Mouse (Mus musculus) kidney, embryonic 16.5 days (tissue): Measurements from ENCODE around the gene Zmym6. TPM values are rescaled to one million over a fixed set of nuclear protein-coding genes. Genes with fewer than 3 reads are reported as not detected.

ENCODE experiments used
- ATAC-seq: fragments of 200-750 bp; cut with Nextera tagmentation; 2 replicates; pipeline ENCODE4 v1.8.0; 2017; ENCODE audit warnings: moderate TSS enrichment; ENCODE audit not compliant: low FRiP score, low TSS enrichment
- H3K27ac ChIP-seq: fragments of 300-500 bp; sonication (generic); 2 replicates; pipeline ENCODE4 v1.5.1; 2014; ENCODE audit warnings: low read length
- H3K27me3 ChIP-seq: fragments of 300-500 bp; sonication (generic); 2 replicates; pipeline ENCODE4 v1.6.1; 2014; ENCODE audit warnings: low read length, control low read depth, mixed read lengths; ENCODE audit not compliant: insufficient read depth
- H3K36me3 ChIP-seq: fragments of 300-500 bp; sonication (generic); 2 replicates; pipeline ENCODE4 v1.6.1; 2014; ENCODE audit warnings: low read length, control low read depth, mixed read lengths; ENCODE audit not compliant: insufficient read depth
- H3K4me1 ChIP-seq: fragments of 300-500 bp; sonication (generic); 2 replicates; pipeline ENCODE4 v1.6.1; 2014; ENCODE audit warnings: low read length, control low read depth, mixed read lengths; ENCODE audit not compliant: insufficient read depth
- H3K4me2 ChIP-seq: fragments of 300-500 bp; sonication (generic); replicated peaks from 2 replicates; pipeline ENCODE4 v1.6.1; 2014; ENCODE audit warnings: low read depth, low read length
- H3K4me3 ChIP-seq: fragments of 300-500 bp; sonication (generic); 2 replicates; pipeline ENCODE4 v1.5.1; 2014; ENCODE audit warnings: mild to moderate bottlenecking, low read length
- H3K9ac ChIP-seq: fragments of 300-500 bp; sonication (generic); replicated peaks from 2 replicates; pipeline ENCODE4 v1.6.1; 2014; ENCODE audit warnings: low read length
- H3K9me3 ChIP-seq: fragments of 300-500 bp; sonication (generic); 2 replicates; pipeline ENCODE4 v1.6.1; 2016; ENCODE audit warnings: low read length, control low read depth
- WGBS: fragments of 180-500 bp; shearing (Covaris S2); extraction: QIAGEN DNeasy Blood & Tissue Kit; methylation state at CpG from one replicate; pipeline ENCODE4 v1.1.7; 2014; 5-methylcytosine and 5-hydroxymethylcytosine counted together
- polyA plus RNA-seq: library from polyadenylated mRNA; unstranded; fragments of >200 nt; fragmentation: Nextera tagmentation; extraction: Ambion mirVana; gene quantifications from 2 replicates; pipeline ENCODE4 v1.2.1, GENCODE M21; 2015

Gene Zmym6
- polyA plus RNA-seq, 1 experiment from 2014 or later = 22.9 TPM

GRCm38 (mm10) chr4:127110570-127110969 is 33.4 kb downstream of the Zmym6 start:
- Histone ChIP-seq H3K9ac (no peak overlapping the region), H3K4me1 (no peaks in the 10 kb centered on the region), H3K4me3 (no peak overlapping the region), H3K9me3 (no peaks in the 10 kb centered on the region), H3K27me3 (no peaks in the 10 kb centered on the region), H3K27ac (no peak overlapping the region), H3K4me2 (no peak overlapping the region), H3K36me3 (peaks cover 10% of the 10 kb centered on the region; the same call in 1 of the 2 replicates)
- ATAC-seq = no peak
- WGBS = 72% methylated on average over 4 of the region's 4 CpGs

- H3K36me3 ChIP-seq = no peaks in the 10 kb centered on the region
- no peak within 1 kb of the TSS for H3K4me2 ChIP-seq
- no peak within 1 kb of the TSS for H3K4me3 ChIP-seq
- no peaks in the 10 kb centered on the region for H3K9me3 ChIP-seq
- H3K9ac ChIP-seq = no peak within 1 kb of the TSS
- H3K27me3 ChIP-seq = no peaks in the 10 kb centered on the region
- no peak within 1 kb of the TSS for H3K27ac ChIP-seq
- no peak for ATAC-seq
- peaks cover 8% of the 10 kb centered on the region for H3K4me1 ChIP-seq
- 92% methylated on average over 5 of the region's 5 CpGs for WGBS
Observed at GRCm38 (mm10) chr4:127123391-127123790, 46.2 kb downstream of the Zmym6 start, which contains the start of gene Tmem35b. Tmem35b (plus strand) TSS chr4:127123691.

GRCm38 (mm10) chr4:127124331-127124730 is 47.1 kb downstream of the Zmym6 start:
- Histone ChIP-seq H3K36me3 (0 out of 2 replicates have a peak, but pooled peaks cover 2% of the 10 kb centered on the region), H3K4me2 (no peak overlapping the region), H3K27ac (no peak overlapping the region), H3K4me1 (peaks cover 8% of the 10 kb centered on the region), H3K9me3 (no peaks in the 10 kb centered on the region), H3K9ac (no peak overlapping the region), H3K4me3 (no peak overlapping the region), H3K27me3 (no peaks in the 10 kb centered on the region)
- 88% methylated on average over 1 of the region's 1 CpGs for WGBS
- no peak for ATAC-seq

GRCm38 (mm10) chr4:127125834-127126463 is 48.8 kb downstream of the Zmym6 start:
- WGBS = 0% methylated on average over 35 of the region's 35 CpGs
- peaks cover 8% of the 10 kb centered on the region for H3K4me1 ChIP-seq
- H3K4me3 ChIP-seq = peak overlapping the region; percentile 80
- no peaks in the 10 kb centered on the region for H3K9me3 ChIP-seq
- H3K36me3 ChIP-seq = 0 out of 2 replicates have a peak, but pooled peaks cover 2% of the 10 kb centered on the region
- H3K4me2 ChIP-seq = peak overlapping the region; percentile 90
- no peaks in the 10 kb centered on the region for H3K27me3 ChIP-seq
- peak; percentile 99 for ATAC-seq
- peak overlapping the region; percentile 78 for H3K9ac ChIP-seq
- 0 out of 2 replicates have a peak overlapping the region, but pooled peaks have one; percentile 48 for H3K27ac ChIP-seq

GRCm38 (mm10) chr4:127134687-127135086 is 57.5 kb downstream of the Zmym6 start:
- Histone ChIP-seq H3K4me2 (no peak overlapping the region), H3K27ac (no peak overlapping the region), H3K4me1 (no peaks in the 10 kb centered on the region), H3K27me3 (no peaks in the 10 kb centered on the region), H3K4me3 (no peak overlapping the region), H3K36me3 (no peaks in the 10 kb centered on the region), H3K9me3 (no peaks in the 10 kb centered on the region), H3K9ac (no peak overlapping the region)
- WGBS = 47% methylated on average over 1 of the region's 1 CpGs
- no peak for ATAC-seq

DNA sequence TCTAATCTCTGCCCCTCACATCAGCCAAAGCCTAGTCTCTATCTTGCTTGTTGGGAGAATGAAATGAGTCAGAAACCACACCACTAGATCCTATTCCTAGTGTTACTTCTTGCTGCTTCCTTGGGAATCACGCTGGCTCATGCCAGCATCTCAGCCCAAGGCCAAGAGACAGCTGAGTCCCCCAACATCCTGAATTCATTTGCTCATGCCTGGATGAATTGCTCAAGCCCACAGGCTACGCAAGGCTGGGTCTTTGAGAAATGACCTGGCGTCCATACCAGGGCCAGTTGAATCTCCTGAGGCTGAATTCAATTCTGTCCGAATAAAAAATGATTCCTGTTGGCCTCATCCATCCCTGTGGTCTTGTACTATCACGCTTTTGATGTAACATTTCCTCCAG is 60.4 kb downstream of the Zmym6 start:
- no peak for ATAC-seq
- H3K36me3 ChIP-seq = no peaks in the 10 kb centered on the region
- no peaks in the 10 kb centered on the region for H3K9me3 ChIP-seq
- H3K27ac ChIP-seq = no peak overlapping the region
- 81% methylated on average over 5 of the region's 5 CpGs for WGBS
- H3K27me3 ChIP-seq = no peaks in the 10 kb centered on the region
- H3K4me3 ChIP-seq = no peak overlapping the region
- H3K4me1 ChIP-seq = no peaks in the 10 kb centered on the region
- H3K9ac ChIP-seq = no peak overlapping the region
- no peak overlapping the region for H3K4me2 ChIP-seq

DNA sequence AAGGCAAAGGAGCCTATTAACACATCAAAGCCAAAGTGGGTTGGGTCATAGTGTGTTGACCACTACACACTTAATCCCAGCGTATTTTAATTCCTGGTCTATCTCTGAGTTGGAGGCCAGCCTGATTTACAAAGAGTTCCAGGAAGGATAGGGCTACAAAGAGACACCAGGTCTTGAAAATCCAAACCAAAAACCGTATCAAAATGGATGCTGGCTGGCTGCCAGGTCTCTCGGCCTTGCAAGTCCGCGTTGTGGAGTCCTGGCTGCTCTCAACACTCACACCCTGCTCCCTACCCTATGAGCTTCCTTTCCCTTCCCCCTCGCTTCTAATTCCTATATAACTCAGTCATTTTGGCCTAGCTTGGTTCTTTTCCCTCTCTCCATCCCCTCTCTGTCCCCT is 61.3 kb downstream of the Zmym6 start:
- WGBS = 67% methylated on average over 6 of the region's 6 CpGs
- H3K36me3 ChIP-seq = no peaks in the 10 kb centered on the region
- H3K27me3 ChIP-seq = no peaks in the 10 kb centered on the region
- ATAC-seq = no peak
- no peak overlapping the region for H3K4me2 ChIP-seq
- H3K4me3 ChIP-seq = no peak overlapping the region
- H3K27ac ChIP-seq = no peak overlapping the region
- no peaks in the 10 kb centered on the region for H3K4me1 ChIP-seq
- H3K9me3 ChIP-seq = no peaks in the 10 kb centered on the region
- H3K9ac ChIP-seq = no peak overlapping the region

DNA sequence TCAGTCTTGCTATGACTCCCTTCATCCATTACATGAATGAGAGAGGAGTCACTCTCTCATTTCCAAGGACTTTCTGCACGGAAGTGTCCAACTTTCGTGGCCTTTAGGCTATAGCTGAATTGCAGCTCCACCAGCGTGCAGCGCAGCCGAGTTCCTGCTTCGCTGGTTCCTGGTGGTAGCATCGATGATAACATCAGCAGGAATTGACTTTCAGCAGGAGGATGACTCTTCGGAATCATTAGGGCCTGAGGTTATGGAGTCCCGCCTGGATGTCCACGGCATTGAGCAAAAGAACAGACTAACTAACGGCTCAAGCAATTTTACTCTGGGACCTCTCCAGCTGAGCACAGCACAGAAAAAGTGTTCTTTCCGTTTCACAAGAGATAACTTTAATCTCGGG is 72.8 kb downstream of the Zmym6 start:
- H3K36me3 ChIP-seq = no peaks in the 10 kb centered on the region
- no peak for ATAC-seq
- no peaks in the 10 kb centered on the region for H3K27me3 ChIP-seq
- no peak overlapping the region for H3K27ac ChIP-seq
- H3K4me1 ChIP-seq = no peaks in the 10 kb centered on the region
- H3K9ac ChIP-seq = no peak overlapping the region
- no peak overlapping the region for H3K4me3 ChIP-seq
- H3K9me3 ChIP-seq = no peaks in the 10 kb centered on the region
- WGBS = 74% methylated on average over 13 of the region's 13 CpGs
- H3K4me2 ChIP-seq = no peak overlapping the region

DNA sequence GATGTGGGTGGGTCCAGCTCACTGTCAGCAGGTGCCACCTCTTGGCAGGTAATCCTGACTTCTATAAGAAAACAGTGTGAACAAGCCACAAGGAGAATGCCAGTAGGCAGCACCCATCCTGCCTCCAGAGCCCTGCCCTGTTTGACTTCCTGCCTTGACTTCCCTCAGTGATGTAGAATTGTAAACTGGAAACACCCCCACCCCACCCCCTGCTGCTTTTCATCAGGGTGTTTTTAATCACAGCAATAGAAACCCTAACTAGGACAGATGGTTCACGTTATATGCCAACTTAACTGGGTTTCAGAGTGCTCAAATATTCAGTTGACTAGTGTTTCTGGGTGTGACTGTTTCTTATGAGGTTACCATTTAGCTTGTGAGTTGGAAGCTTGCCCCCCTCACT is 76.2 kb downstream of the Zmym6 start:
- H3K27me3 ChIP-seq = no peaks in the 10 kb centered on the region
- ATAC-seq = no peak

GRCm38 (mm10) chr4:127155757-127156156 is 78.6 kb downstream of the Zmym6 start:
- Histone ChIP-seq H3K36me3 (no peaks in the 10 kb centered on the region), H3K4me2 (no peak overlapping the region), H3K27me3 (no peaks in the 10 kb centered on the region), H3K27ac (no peak overlapping the region), H3K9ac (no peak overlapping the region), H3K4me1 (no peaks in the 10 kb centered on the region), H3K4me3 (no peak overlapping the region), H3K9me3 (no peaks in the 10 kb centered on the region)
- ATAC-seq = no peak
- WGBS = 63% methylated on average over 5 of the region's 5 CpGs

More for the DNA sequence above, 76.2 kb downstream of the Zmym6 start:
- no peaks in the 10 kb centered on the region for H3K9me3 ChIP-seq
- H3K4me1 ChIP-seq = no peaks in the 10 kb centered on the region
- H3K9ac ChIP-seq = no peak overlapping the region
- H3K4me2 ChIP-seq = no peak overlapping the region
- 47% methylated on average over 1 of the region's 1 CpGs for whole genome bisulfite sequencing
- H3K27ac ChIP-seq = no peak overlapping the region
- no peak overlapping the region for H3K4me3 ChIP-seq
- no peaks in the 10 kb centered on the region for H3K36me3 ChIP-seq
